Mouse (Mus musculus) heart, postnatal 0 days (tissue): Measurements from ENCODE around the gene Ube2n.

Experiments
- CTCF ChIP-seq: IDR thresholded peaks from 2 replicates; pipeline ENCODE4 v1.5.1; 2016; ENCODE audit warnings: antibody characterized with exemption, control low read depth, low read depth
- EP300 ChIP-seq: IDR thresholded peaks from 2 replicates; pipeline ENCODE4 v1.6.1; 2016; ENCODE audit warnings: antibody characterized with exemption, low read depth

DNA sequence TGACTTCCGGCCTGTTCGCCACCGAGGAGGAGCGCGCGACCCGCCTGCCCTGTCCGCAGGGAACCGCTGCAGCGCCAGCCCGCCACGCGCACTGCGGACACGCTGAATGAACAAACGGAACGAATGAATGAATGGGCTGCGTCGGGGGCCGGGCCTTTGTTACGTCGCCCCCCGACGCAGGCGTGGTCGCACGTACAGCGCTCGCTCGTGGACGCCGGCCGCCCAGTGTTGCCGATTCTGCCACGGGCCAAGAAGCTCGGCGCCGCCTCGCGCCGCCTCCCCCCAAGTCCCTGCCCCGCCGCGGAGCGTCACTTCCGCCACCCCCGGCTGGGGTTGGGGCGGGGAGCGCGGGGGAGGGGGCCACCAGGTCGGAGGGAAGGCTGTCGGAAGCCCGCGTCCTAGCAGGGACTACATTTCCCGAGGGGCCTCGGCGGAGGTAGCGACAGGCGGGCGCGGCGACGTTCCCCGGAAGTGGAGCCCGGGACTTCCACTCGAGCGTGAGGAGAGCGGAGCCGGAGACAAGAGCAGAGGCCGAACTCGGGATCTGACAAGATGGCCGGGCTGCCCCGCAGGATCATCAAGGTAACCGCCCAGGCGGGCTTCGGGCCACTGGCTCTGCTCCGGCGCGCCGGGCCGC, at the start of gene Ube2n:
- TF ChIP-seq CTCF (no peak), EP300 (no peak)
